Mouse (Mus musculus) stomach, postnatal 0 days (tissue): ENCODE data around the gene Hmgcl. TPM values are rescaled to one million over a fixed set of nuclear protein-coding genes. Genes with fewer than 3 reads are reported as not detected.
"Not testable (repeated sequence)": the region's sequence is repeated elsewhere in the genome, so short reads cannot be mapped to it uniquely, and the experiment has no call there.

Experiments used
- ATAC-seq: fragments of 200-750 bp; cut with Nextera tagmentation; 2 replicates; pipeline ENCODE4 v1.8.0; 2017; ENCODE audit not compliant: low FRiP score, low TSS enrichment
- DNase-seq: peaks from one replicate; pipeline ENCODE4 v3.0.0-alpha.2; 2016; ENCODE audit warnings: low spot score
- H3K27ac ChIP-seq: fragments of 300-500 bp; sonication (generic); replicated peaks from 2 replicates; pipeline ENCODE4 v1.5.1; 2014; ENCODE audit warnings: mild to moderate bottlenecking, control low read depth
- H3K27me3 ChIP-seq: fragments of 300-500 bp; sonication (generic); 2 replicates; pipeline ENCODE4 v1.6.1; 2014; ENCODE audit warnings: low read length; ENCODE audit not compliant: control insufficient read depth, insufficient read depth
- H3K36me3 ChIP-seq: fragments of 300-500 bp; sonication (generic); 2 replicates; pipeline ENCODE4 v1.6.1; 2014; ENCODE audit warnings: low read length, mixed read lengths; ENCODE audit not compliant: control insufficient read depth, insufficient read depth
- H3K4me1 ChIP-seq: fragments of 300-500 bp; sonication (generic); replicated peaks from 2 replicates; pipeline ENCODE4 v1.6.1; 2014; ENCODE audit warnings: antibody characterized with exemption; ENCODE audit not compliant: control insufficient read depth, insufficient read depth
- H3K4me2 ChIP-seq: fragments of 300-500 bp; sonication (generic); replicated peaks from 2 replicates; pipeline ENCODE4 v1.6.1; 2014; ENCODE audit warnings: low read depth, mild to moderate bottlenecking, control low read depth, moderate library complexity
- H3K4me3 ChIP-seq: fragments of 300-500 bp; sonication (generic); 2 replicates; pipeline ENCODE4 v1.5.1; 2014; ENCODE audit warnings: low read depth, low read length, control low read depth
- H3K9ac ChIP-seq: fragments of 300-500 bp; sonication (generic); 2 replicates; pipeline ENCODE4 v1.6.1; 2014; ENCODE audit warnings: mild to moderate bottlenecking, low read length, control low read depth, mixed read lengths
- H3K9me3 ChIP-seq: fragments of 300-500 bp; sonication (generic); 2 replicates; pipeline ENCODE4 v1.6.1; 2016; ENCODE audit warnings: low read length; ENCODE audit not compliant: control insufficient read depth
- CTCF ChIP-seq: IDR thresholded peaks from 2 replicates; pipeline ENCODE4 v1.5.1; 2016; ENCODE audit warnings: antibody characterized with exemption, low read depth, mild to moderate bottlenecking, moderate library complexity
- EP300 ChIP-seq: optimal IDR thresholded peaks from 2 replicates; pipeline ENCODE3; 2016; ENCODE audit warnings: antibody characterized with exemption
- WGBS: fragments of 180-500 bp; shearing (Covaris S2); extraction: QIAGEN DNeasy Blood & Tissue Kit; methylation state at CpG from one replicate; pipeline ENCODE4 v1.1.7; 2014; 5-methylcytosine and 5-hydroxymethylcytosine counted together
- polyA plus RNA-seq: library from polyadenylated mRNA; unstranded; fragments of >200 nt; fragmentation: Nextera tagmentation; extraction: Ambion mirVana; gene quantifications from 2 replicates; pipeline ENCODE4 v1.2.1, GENCODE M21; 2015

Gene Hmgcl
- polyA plus RNA-seq, 1 experiment from 2014 or later = 154 TPM

DNA sequence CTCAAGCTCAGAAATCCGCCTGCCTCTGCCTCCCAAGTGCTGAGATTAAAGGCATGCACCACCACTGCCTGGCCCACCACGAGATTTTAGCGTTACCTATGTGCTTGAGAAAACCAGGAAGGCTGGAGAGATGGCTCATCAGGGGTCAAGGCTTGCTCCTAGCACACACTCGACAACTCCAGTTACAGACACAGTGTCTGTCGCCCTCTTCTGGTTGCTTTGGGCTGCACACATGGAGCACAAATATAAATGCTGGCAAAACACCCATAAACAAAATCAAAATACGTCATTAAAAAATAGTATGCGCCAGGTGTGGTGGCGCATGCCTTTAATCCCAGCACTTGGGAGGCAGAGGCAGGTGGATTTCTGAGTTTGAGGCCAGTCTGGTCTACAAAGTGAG, 5.2 kb upstream of the Hmgcl start:
- not testable (repeated sequence) for H3K27me3 ChIP-seq, DNase-seq, H3K36me3 ChIP-seq, H3K27ac ChIP-seq, ATAC-seq, H3K9ac ChIP-seq, H3K4me1 ChIP-seq, H3K4me3 ChIP-seq, H3K9me3 ChIP-seq, H3K4me2 ChIP-seq
- peak; percentile 56 for TF ChIP-seq CTCF
- WGBS = 81% methylated on average over 8 of the region's 8 CpGs

DNA sequence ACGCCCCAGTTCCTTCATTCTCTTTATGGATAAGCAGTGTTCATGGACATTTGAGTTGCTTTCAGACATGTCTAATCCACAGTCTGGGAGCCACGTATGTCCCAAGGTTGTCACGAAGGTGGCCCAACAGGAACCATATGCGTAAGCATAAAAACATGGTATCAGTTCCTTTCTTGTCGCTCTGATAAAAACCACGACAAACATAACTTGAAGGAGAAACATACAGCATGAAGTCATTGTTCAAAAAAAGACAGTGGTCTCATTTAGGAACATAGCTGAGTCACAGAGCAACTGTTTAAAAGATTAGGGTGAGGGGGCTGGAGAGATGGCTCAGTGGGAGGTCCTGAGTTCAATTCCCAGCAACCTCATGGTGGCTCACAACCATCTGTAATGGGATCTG, 4.1 kb upstream of the Hmgcl start:
- 57% methylated on average over 6 of the region's 6 CpGs for WGBS
- peak; percentile 70 for ATAC-seq

DNA sequence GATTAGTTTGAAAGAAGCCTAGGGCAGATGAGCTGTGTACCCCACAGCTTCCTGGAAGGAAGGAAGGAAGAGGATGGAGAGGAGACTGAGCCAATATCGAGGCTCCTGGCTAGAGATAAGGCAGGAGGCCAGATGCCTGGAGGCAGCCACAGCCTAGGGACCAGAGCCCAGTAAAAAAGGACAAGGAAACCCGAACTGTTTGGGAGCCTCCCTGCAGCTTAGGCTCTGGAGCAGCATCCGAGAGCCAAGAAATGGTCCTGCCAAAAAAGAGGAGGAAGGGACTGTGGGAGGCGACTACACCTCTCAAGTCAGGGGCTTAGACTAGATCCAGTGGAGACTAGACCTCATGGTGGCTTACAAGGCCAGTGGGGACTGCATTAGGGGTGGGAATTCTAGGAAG, 2.9 kb upstream of the Hmgcl start:
- TF ChIP-seq CTCF (no peak), EP300 (no peak)
- 46% methylated on average over 4 of the region's 4 CpGs for WGBS
- no peaks in the 10 kb centered on the region for H3K9me3 ChIP-seq
- no peak overlapping the region for H3K9ac ChIP-seq
- DNase-seq (no peak), ATAC-seq (no peak)
- no peaks in the 10 kb centered on the region for H3K27me3 ChIP-seq
- peaks cover 6% of the 10 kb centered on the region for H3K36me3 ChIP-seq
- 0 out of 2 replicates have a peak, but pooled peaks cover 2% of the 10 kb centered on the region for H3K4me1 ChIP-seq
- H3K4me2 ChIP-seq = no peak overlapping the region
- no peak overlapping the region for H3K27ac ChIP-seq
- no peak overlapping the region for H3K4me3 ChIP-seq

More for the DNA sequence above, 4.1 kb upstream of the Hmgcl start:
- Histone ChIP-seq H3K36me3 (peaks cover 6% of the 10 kb centered on the region), H3K4me1 (no peaks in the 10 kb centered on the region), H3K27me3 (no peaks in the 10 kb centered on the region), H3K4me2 (no peak overlapping the region), H3K9me3 (no peaks in the 10 kb centered on the region), H3K27ac (peak overlapping the region; percentile 35; the same call in 1 of the 2 replicates), H3K4me3 (no peak overlapping the region), H3K9ac (no peak overlapping the region)
- TF ChIP-seq CTCF = no peak
- TF ChIP-seq EP300 = no peak
- DNase-seq = no peak

GRCm38 (mm10) chr4:135945706-135946105, 542 bp upstream of the Hmgcl start:
- Histone ChIP-seq H3K4me1 (0 out of 2 replicates have a peak, but pooled peaks cover 2% of the 10 kb centered on the region), H3K4me2 (peak overlapping the region; percentile 80), H3K27me3 (no peaks in the 10 kb centered on the region), H3K27ac (peak overlapping the region; percentile 88), H3K36me3 (no peaks in the 10 kb centered on the region), H3K4me3 (peak overlapping the region; percentile 82), H3K9ac (no peak overlapping the region), H3K9me3 (no peaks in the 10 kb centered on the region)
- ATAC-seq = no peak; the same call in 1 of the 2 replicates
- 71% methylated on average over 10 of the region's 10 CpGs for WGBS
- DNase-seq = no peak
- TF ChIP-seq CTCF = no peak

- WGBS = under 1% methylated on average over 28 of the region's 28 CpGs
- H3K4me1 ChIP-seq = 0 out of 2 replicates have a peak, but pooled peaks cover 2% of the 10 kb centered on the region
These were observed 532 bp downstream of the Hmgcl start for GRCm38 (mm10) chr4:135946659-135947301.

GRCm38 (mm10) chr4:135948142-135948541, 1.9 kb downstream of the Hmgcl start:
- Histone ChIP-seq H3K4me2 (peak overlapping the region; percentile 17; the same call in 1 of the 2 replicates), H3K9me3 (no peaks in the 10 kb centered on the region), H3K4me1 (0 out of 2 replicates have a peak, but pooled peaks cover 2% of the 10 kb centered on the region), H3K9ac (peak overlapping the region; percentile 8; the same call in 1 of the 2 replicates), H3K27ac (peak overlapping the region; percentile 78), H3K36me3 (no peaks in the 10 kb centered on the region), H3K27me3 (no peaks in the 10 kb centered on the region), H3K4me3 (0 out of 2 replicates have a peak overlapping the region, but pooled peaks have one; percentile 4)
- peak; percentile 43 for ATAC-seq
- WGBS = 76% methylated on average over 8 of the region's 8 CpGs
- TF ChIP-seq EP300 = no peak
- DNase-seq = peak; percentile 62

More at GRCm38 (mm10) chr4:135946659-135947301, 532 bp downstream of the Hmgcl start:
- Histone ChIP-seq H3K36me3 (no peaks in the 10 kb centered on the region), H3K4me3 (peak overlapping the region; percentile 82), H3K27me3 (no peaks in the 10 kb centered on the region), H3K4me2 (peak overlapping the region; percentile 80), H3K27ac (peak overlapping the region; percentile 88), H3K9me3 (no peaks in the 10 kb centered on the region), H3K9ac (peak overlapping the region; percentile 91)
- DNase-seq (no peak), ATAC-seq (0 out of 2 replicates have a peak, but pooled peaks have one; percentile 1)
- TF ChIP-seq CTCF (peak; percentile 6; the same call in 1 of the 2 replicates), EP300 (no peak)
